Mouse (Mus musculus): ENCODE measurements around the gene Mfng.

GRCm38 (mm10) chr15:78720094-78720493, 53.2 kb downstream of the Mfng start:
- TF ChIP-seq CTCF (IDR thresholded peaks at IDR 0.05; ENCODE audit: control insufficient read depth, insufficient read depth, low read length) (peak; percentile 76), POLR2A (IDR thresholded peaks at IDR 0.05; ENCODE audit: borderline replicate concordance, control insufficient read depth, low read depth, low read length) (no peak)

All from bone marrow, adult 2 months (tissue).